Mouse (Mus musculus) forebrain, embryonic 16.5 days (tissue): ENCODE measurements around the gene Cul1. TPM values are rescaled to one million over a fixed set of nuclear protein-coding genes. Genes with fewer than 3 reads are reported as not detected.
"Not testable (repeated sequence)": the region's sequence is repeated elsewhere in the genome, so short reads cannot be mapped to it uniquely, and the experiment has no call there.

Source experiments
- ATAC-seq: fragments of 200-750 bp; cut with Nextera tagmentation; 2 replicates; pipeline ENCODE4 v1.8.0; 2017; ENCODE audit warnings: mild to moderate bottlenecking, moderate library complexity
- H3K27ac ChIP-seq: fragments of 300-500 bp; sonication (generic); 2 replicates; pipeline ENCODE4 v1.5.1; 2014; ENCODE audit warnings: low read length, control low read depth
- H3K27me3 ChIP-seq: fragments of 300-500 bp; sonication (generic); replicated peaks from 2 replicates; pipeline ENCODE4 v1.6.1; 2014; ENCODE audit warnings: low read length; ENCODE audit not compliant: control insufficient read depth, insufficient read depth
- H3K36me3 ChIP-seq: fragments of 300-500 bp; sonication (generic); 2 replicates; pipeline ENCODE4 v1.6.1; 2014; ENCODE audit not compliant: control insufficient read depth, insufficient read depth
- H3K4me1 ChIP-seq: fragments of 300-500 bp; sonication (generic); replicated peaks from 2 replicates; pipeline ENCODE4 v1.6.1; 2014; ENCODE audit warnings: low read length; ENCODE audit not compliant: control insufficient read depth, insufficient read depth
- H3K4me2 ChIP-seq: fragments of 300-500 bp; sonication (generic); 2 replicates; pipeline ENCODE4 v1.6.1; 2014; ENCODE audit warnings: mild to moderate bottlenecking, low read length, control low read depth
- H3K4me3 ChIP-seq: fragments of 300-500 bp; sonication (generic); replicated peaks from 2 replicates; pipeline ENCODE4 v1.5.1; 2014; ENCODE audit warnings: mild to moderate bottlenecking, low read length, control low read depth
- H3K9ac ChIP-seq: fragments of 300-500 bp; sonication (generic); replicated peaks from 2 replicates; pipeline ENCODE4 v1.6.1; 2014; ENCODE audit warnings: low read depth, low read length, control low read depth
- H3K9me3 ChIP-seq: fragments of 300-500 bp; sonication (generic); 2 replicates; pipeline ENCODE4 v1.6.1; 2016; ENCODE audit warnings: low read length; ENCODE audit not compliant: control insufficient read depth
- WGBS: fragments of 180-500 bp; shearing (Covaris S2); extraction: QIAGEN DNeasy Blood & Tissue Kit; methylation state at CpG from one replicate; pipeline ENCODE4 v1.1.7; 2014; 5-methylcytosine and 5-hydroxymethylcytosine counted together
- polyA plus RNA-seq: library from polyadenylated mRNA; unstranded; fragments of >200 nt; fragmentation: Nextera tagmentation; extraction: Ambion mirVana; gene quantifications from 2 replicates; pipeline ENCODE4 v1.2.1, GENCODE M21; 2015

Cul1 gene
- polyA plus RNA-seq, result 168 and 188 TPM in 2 replicates

DNA sequence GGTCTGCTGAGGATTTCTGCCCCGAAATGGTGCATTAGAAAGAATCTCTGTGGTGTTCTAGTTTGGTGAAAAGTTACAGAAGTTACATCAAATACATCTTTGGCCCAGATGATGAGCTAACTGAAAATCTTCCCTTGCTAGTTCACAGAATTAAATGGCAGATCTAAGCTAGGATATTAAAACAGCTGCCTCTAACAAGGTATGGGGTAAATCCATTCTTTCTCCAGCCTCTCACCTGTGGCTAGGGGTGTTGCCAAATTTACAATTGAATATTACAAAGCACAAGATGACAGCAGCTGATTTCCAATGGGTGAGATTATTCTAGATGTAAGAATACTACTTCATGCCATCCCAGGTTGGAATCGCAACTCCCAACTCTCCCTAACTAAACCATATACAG lies at the start of gene Cul1:
TSS of gene Cul1 (plus strand) at position 301 of the 400 bp plus-strand sequence.
- H3K4me2 ChIP-seq, result peak within 1 kb of the TSS; percentile 65
- no peak for ATAC-seq
- H3K4me3 ChIP-seq, result peak within 1 kb of the TSS; percentile 86
- 34% methylated on average over 2 of the region's 2 CpGs for WGBS
- peaks cover 18% of the 10 kb centered on the region for H3K4me1 ChIP-seq
- H3K27me3 ChIP-seq, result no peaks in the 10 kb centered on the region
- no peaks in the 10 kb centered on the region for H3K9me3 ChIP-seq
- H3K9ac ChIP-seq, result peak within 1 kb of the TSS; percentile 98
- peak within 1 kb of the TSS; percentile 89 for H3K27ac ChIP-seq
- no peaks in the 10 kb centered on the region for H3K36me3 ChIP-seq

GRCm38 (mm10) chr6:47404419-47405382 lies 48.5 kb upstream of the Cul1 start:
- peak; percentile 49 for ATAC-seq
- Histone ChIP-seq H3K4me1 (0 out of 2 replicates have a peak, but pooled peaks cover 5% of the 10 kb centered on the region), H3K4me3 (no peak overlapping the region), H3K27ac (no peak overlapping the region; the same call in 1 of the 2 replicates), H3K27me3 (no peaks in the 10 kb centered on the region), H3K9me3 (no peaks in the 10 kb centered on the region), H3K9ac (no peak overlapping the region), H3K4me2 (no peak overlapping the region), H3K36me3 (no peaks in the 10 kb centered on the region)
- 75% methylated on average over 11 of the region's 11 CpGs for WGBS

DNA sequence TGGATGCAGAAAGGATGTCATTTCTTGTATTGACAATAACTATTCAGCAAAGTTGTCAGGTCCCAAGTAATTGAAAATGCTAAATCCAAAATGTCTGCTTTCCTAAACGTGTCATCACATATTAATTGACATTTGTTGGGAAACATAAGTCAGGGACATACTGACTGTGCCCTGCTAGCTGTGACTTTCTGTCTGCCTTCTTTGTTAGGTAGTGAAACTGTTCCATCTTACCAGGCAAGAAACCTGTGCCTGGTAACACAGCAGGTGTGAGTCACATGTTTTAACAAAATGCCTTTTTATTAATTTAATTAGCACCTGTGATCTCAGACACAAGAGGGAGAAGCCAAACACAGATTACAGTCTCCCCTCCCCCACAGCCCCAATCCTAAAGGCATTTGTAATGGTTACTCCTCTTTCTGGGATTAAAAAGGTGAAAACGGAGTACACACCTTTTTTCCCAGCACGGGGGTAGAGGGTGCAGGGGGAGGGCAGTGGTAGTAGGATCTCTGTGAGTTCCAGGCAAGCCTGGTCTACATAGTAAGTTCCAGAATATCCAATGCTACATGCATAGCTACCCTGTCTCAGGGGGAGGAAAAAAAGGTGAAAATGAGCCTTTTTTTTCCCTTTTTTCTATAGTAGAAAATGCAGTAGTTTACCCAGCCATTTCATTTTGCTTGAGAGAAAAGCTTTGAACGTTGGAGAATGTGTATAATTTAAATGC lies 40.2 kb upstream of the Cul1 start:
- Histone ChIP-seq H3K27me3 (no peaks in the 10 kb centered on the region), H3K4me3 (no peak overlapping the region), H3K4me1 (peaks cover 5% of the 10 kb centered on the region), H3K27ac (peak overlapping the region; percentile 44; the same call in 1 of the 2 replicates), H3K9ac (no peak overlapping the region), H3K36me3 (no peaks in the 10 kb centered on the region), H3K4me2 (no peak overlapping the region), H3K9me3 (no peaks in the 10 kb centered on the region)
- WGBS, result 30% methylated on average over 4 of the region's 4 CpGs
- ATAC-seq, result peak; percentile 92

DNA sequence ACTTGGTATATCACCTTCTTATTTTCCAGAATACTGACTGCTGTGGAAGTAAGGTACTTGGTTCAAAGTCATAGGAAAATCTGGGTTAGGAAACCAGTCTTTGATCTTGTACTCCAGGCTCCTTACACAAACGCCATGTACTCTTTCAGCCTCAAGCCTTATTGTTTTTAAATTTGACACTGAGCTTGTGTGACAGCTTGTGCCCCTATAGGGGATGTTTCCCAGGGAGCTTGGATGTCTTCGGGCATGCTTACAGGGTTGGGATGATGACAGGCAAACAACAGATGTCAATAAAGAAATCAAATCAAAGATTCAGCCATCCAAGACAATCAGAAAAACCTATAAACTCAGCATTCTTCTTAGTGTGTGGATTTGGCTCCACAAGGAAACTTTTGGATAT lies 39.5 kb upstream of the Cul1 start:
- no peak overlapping the region for H3K4me2 ChIP-seq
- H3K4me3 ChIP-seq, result no peak overlapping the region
- H3K27me3 ChIP-seq, result no peaks in the 10 kb centered on the region
- no peak for ATAC-seq
- H3K36me3 ChIP-seq, result no peaks in the 10 kb centered on the region
- H3K9ac ChIP-seq, result no peak overlapping the region
- WGBS, result 23% methylated on average over 2 of the region's 2 CpGs
- H3K4me1 ChIP-seq, result peaks cover 5% of the 10 kb centered on the region
- no peaks in the 10 kb centered on the region for H3K9me3 ChIP-seq
- no peak overlapping the region for H3K27ac ChIP-seq

GRCm38 (mm10) chr6:47418691-47419090 lies 34.5 kb upstream of the Cul1 start:
- Histone ChIP-seq H3K9me3 (no peaks in the 10 kb centered on the region), H3K4me3 (no peak overlapping the region), H3K9ac (no peak overlapping the region), H3K27ac (no peak overlapping the region), H3K27me3 (no peaks in the 10 kb centered on the region), H3K36me3 (no peaks in the 10 kb centered on the region), H3K4me1 (peaks cover 1% of the 10 kb centered on the region), H3K4me2 (no peak overlapping the region)
- no peak for ATAC-seq
- WGBS, result 67% methylated on average over 3 of the region's 3 CpGs

- no peak overlapping the region for H3K9ac ChIP-seq
- H3K27ac ChIP-seq, result no peak overlapping the region
- H3K9me3 ChIP-seq, result no peaks in the 10 kb centered on the region
- ATAC-seq, result no peak
- H3K4me2 ChIP-seq, result no peak overlapping the region
- H3K4me3 ChIP-seq, result no peak overlapping the region
- no peaks in the 10 kb centered on the region for H3K36me3 ChIP-seq
- H3K27me3 ChIP-seq, result no peaks in the 10 kb centered on the region
- no peaks in the 10 kb centered on the region for H3K4me1 ChIP-seq
Measured at GRCm38 (mm10) chr6:47420156-47420555, 33.0 kb upstream of the Cul1 start.

GRCm38 (mm10) chr6:47421221-47421620 lies 32.0 kb upstream of the Cul1 start:
- H3K9me3 ChIP-seq, result no peaks in the 10 kb centered on the region
- no peaks in the 10 kb centered on the region for H3K4me1 ChIP-seq
- H3K4me2 ChIP-seq, result no peak overlapping the region
- 51% methylated on average over 1 of the region's 1 CpGs for WGBS
- H3K9ac ChIP-seq, result no peak overlapping the region
- ATAC-seq, result no peak
- no peaks in the 10 kb centered on the region for H3K27me3 ChIP-seq
- no peaks in the 10 kb centered on the region for H3K36me3 ChIP-seq
- H3K4me3 ChIP-seq, result no peak overlapping the region
- H3K27ac ChIP-seq, result no peak overlapping the region

DNA sequence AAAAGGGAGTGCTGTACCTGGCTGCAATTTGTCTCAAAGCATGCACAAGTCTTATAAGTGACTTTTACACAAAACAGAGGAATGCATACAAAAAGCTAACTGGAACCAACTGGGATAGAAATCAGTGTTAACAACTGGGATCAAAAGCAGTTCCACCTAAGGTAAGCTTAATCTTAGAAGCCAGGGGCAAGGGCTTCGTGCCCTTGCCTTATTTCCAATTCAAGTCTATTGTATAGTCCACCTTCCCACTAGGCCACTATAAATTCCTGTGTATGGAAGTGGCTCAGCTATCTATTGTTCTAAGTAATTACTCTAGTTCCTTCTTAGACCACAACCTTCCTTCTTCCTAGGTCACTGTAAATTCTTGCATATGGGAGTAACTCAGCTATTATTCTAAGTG lies 27.1 kb upstream of the Cul1 start:
- Histone ChIP-seq H3K36me3 (no peaks in the 10 kb centered on the region), H3K4me2 (no peak overlapping the region), H3K9me3 (no peaks in the 10 kb centered on the region), H3K4me1 (no peaks in the 10 kb centered on the region), H3K9ac (no peak overlapping the region), H3K4me3 (no peak overlapping the region), H3K27me3 (no peaks in the 10 kb centered on the region), H3K27ac (no peak overlapping the region)
- WGBS, result 48% methylated on average over 1 of the region's 1 CpGs
- ATAC-seq, result no peak

DNA sequence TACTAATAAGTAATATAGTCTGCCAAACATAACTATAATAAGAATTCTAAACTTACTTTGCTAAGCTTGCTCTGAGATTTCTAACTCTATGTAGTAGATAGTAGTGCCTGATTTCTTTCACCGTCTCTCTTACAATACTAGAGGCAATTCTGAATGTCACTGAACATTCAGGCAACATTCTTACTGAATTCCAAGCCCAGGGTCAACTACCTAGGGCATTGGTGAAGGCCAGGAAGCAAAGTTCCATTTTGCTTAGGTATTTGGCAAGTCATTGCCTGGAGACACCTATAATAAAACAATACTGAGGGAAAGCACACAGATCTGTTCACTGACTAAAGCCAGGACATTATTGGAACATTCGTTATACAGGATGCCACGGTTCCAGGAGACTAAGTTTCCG lies 26.6 kb upstream of the Cul1 start:
- H3K27me3 ChIP-seq, H3K36me3 ChIP-seq, H3K4me1 ChIP-seq, H3K9ac ChIP-seq, H3K27ac ChIP-seq, H3K4me2 ChIP-seq, H3K9me3 ChIP-seq, ATAC-seq, H3K4me3 ChIP-seq: not testable (repeated sequence)
- WGBS, result 82% methylated on average over 4 of the region's 4 CpGs
